ENCODE assay signal across 8 mouse cellular contexts in the genomic region with DNA sequence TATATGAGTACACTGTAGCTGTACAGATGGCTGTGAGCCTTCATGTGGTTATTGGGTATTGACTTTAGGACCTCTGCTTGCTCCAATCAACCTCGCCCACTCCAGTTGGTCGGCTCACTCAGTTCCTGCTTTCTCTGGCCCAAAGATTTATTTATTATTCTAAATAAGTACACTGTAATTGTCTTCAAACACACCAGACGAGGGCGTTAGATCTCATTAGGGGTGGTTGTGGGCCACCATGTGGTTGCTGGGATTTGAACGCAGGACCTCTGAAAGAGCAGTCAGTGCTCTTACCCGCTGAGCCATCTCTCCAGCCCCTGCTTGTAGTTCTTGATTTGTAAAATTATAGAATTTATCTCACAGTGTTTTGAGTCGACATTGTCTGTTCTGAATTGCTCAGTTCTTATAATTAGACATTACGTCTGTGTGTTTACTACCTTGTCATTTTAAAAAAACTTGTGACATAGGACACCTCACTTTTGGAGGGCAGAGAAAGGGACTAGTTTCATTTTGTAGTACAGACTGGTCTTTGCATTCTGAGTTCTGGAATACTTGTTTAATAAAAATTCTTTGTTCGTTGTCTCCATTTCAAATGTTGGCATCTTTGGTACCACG. TPM values are rescaled to one million over a fixed set of nuclear protein-coding genes. Genes with fewer than 3 reads are reported as not detected.
DNase-seq lines count a peak whose midpoint lies in the region; ATAC-seq and TF ChIP-seq lines count a peak whose summit lies in the region.

No protein-coding gene starts in this region.

- intact Hi-C loops in left cerebral cortex, adult 2 months (cut with DNase I) = loop anchor here (5.0 kb wide), 1 partner anchor 206 kb away; a partner anchor contains a TSS

- peaks cover 3% of the 10 kb centered on the region; the same call in 1 of the 2 replicates for H3K36me3 ChIP-seq in hindbrain, embryonic 16.5 days (ENCODE audit: control insufficient read depth, insufficient read depth, low read length)
- no peaks in the 10 kb centered on the region for H3K36me3 ChIP-seq in midbrain, postnatal 0 days (ENCODE audit: insufficient read depth, low read length)

- no peak for DNase-seq in left cerebral cortex, adult 2 months (ENCODE audit: extremely low spot score in 1 of 2, low spot score in 2 of 2)
- no peak for DNase-seq in left cerebral cortex, adult 8-10 months (ENCODE audit: low spot score in 2 of 2)
- no peak for DNase-seq in midbrain, postnatal 0 days (ENCODE audit: low spot score)
- DNase-seq in ovary, adult 18-20 months (ENCODE audit: low spot score) = no peak
- DNase-seq in thymus, adult 18-20 months = no peak

- no peaks in the 10 kb centered on the region for H3K9me3 ChIP-seq in hindbrain, embryonic 16.5 days (ENCODE audit: control insufficient read depth, low read length)
- no peaks in the 10 kb centered on the region for H3K9me3 ChIP-seq in midbrain, postnatal 0 days (ENCODE audit: low read length)

- no peak for TF ChIP-seq POLR2A in cortical plate, adult 2 months (IDR thresholded peaks at IDR 0.05; ENCODE audit: extremely low read depth, insufficient read depth, low read length)

- peak overlapping the region; percentile 83 for H3K4me2 ChIP-seq in hindbrain, embryonic 16.5 days (ENCODE audit: low read length)
- H3K4me2 ChIP-seq in midbrain, postnatal 0 days (ENCODE audit: low read depth, low read length, poor library complexity, severe bottlenecking) = peak overlapping the region; percentile 53

- ATAC-seq in hindbrain, embryonic 16.5 days = no peak
- no peak for ATAC-seq in midbrain, postnatal 0 days (ENCODE audit: low FRiP score)
- no peak for ATAC-seq in activated CD4-positive, CD25-positive, alpha-beta regulatory T cell, adult 4 months

- peak overlapping the region; percentile 84 for H3K27ac ChIP-seq in left cerebral cortex, adult 2 months
- no peak overlapping the region for H3K27ac ChIP-seq in cortical plate, adult 2 months (ENCODE audit: insufficient read depth, low read length)
- H3K27ac ChIP-seq in hindbrain, embryonic 16.5 days (ENCODE audit: low read depth, low read length) = no peak overlapping the region
- no peak overlapping the region for H3K27ac ChIP-seq in midbrain, postnatal 0 days (ENCODE audit: low read depth, low read length)

- 69% methylated on average over 10 of the region's 10 CpGs for WGBS in hindbrain, embryonic 16.5 days
- 75% methylated on average over 10 of the region's 10 CpGs for WGBS in midbrain, postnatal 0 days

- H3K9ac ChIP-seq in hindbrain, embryonic 16.5 days (ENCODE audit: low read depth, low read length) = peak overlapping the region; percentile 90
- H3K9ac ChIP-seq in midbrain, postnatal 0 days (replicated peaks; ENCODE audit: low read length, poor library complexity, severe bottlenecking) = 0 out of 2 replicates have a peak overlapping the region, but pooled peaks have one; percentile 78

- no peaks in the 10 kb centered on the region for H3K4me1 ChIP-seq in cortical plate, adult 2 months (ENCODE audit: control insufficient read depth, insufficient read depth, low read length)
- peaks cover 4% of the 10 kb centered on the region; the same call in 1 of the 2 replicates for H3K4me1 ChIP-seq in hindbrain, embryonic 16.5 days (ENCODE audit: control insufficient read depth, insufficient read depth, low read depth, low read length)
- no peaks in the 10 kb centered on the region for H3K4me1 ChIP-seq in midbrain, postnatal 0 days (ENCODE audit: insufficient read depth, low read length)

- no peaks in the 10 kb centered on the region; the same call in 1 of the 2 replicates for H3K27me3 ChIP-seq in hindbrain, embryonic 16.5 days (replicated peaks; ENCODE audit: control insufficient read depth, insufficient read depth, low read length)
- H3K27me3 ChIP-seq in midbrain, postnatal 0 days (ENCODE audit: insufficient read depth, low read length) = no peaks in the 10 kb centered on the region

- H3K4me3 ChIP-seq in left cerebral cortex, adult 2 months = peak overlapping the region; percentile 87
- peak overlapping the region; percentile 72; the same call in 1 of the 2 replicates for H3K4me3 ChIP-seq in cortical plate, adult 2 months (ENCODE audit: insufficient read depth, low read length)
- peak overlapping the region; percentile 90 for H3K4me3 ChIP-seq in hindbrain, embryonic 16.5 days (ENCODE audit: low read length)
- peak overlapping the region; percentile 85 for H3K4me3 ChIP-seq in midbrain, postnatal 0 days (ENCODE audit: low read depth, low read length)

- no peak for TF ChIP-seq CTCF in left cerebral cortex, adult 2 months (IDR thresholded peaks at IDR 0.05)
- no peak for TF ChIP-seq CTCF in cortical plate, adult 2 months (IDR thresholded peaks at IDR 0.05; ENCODE audit: extremely low read depth, insufficient read depth, low read length)
- TF ChIP-seq CTCF in midbrain, postnatal 0 days (IDR thresholded peaks at IDR 0.05) = no peak

RNA-seq across cellular contexts. Expression of a gene that starts 0.8 kb away (rescaled TPM):
- total RNA-seq in left cerebral cortex, adult 2 months (2021) = 10 to 100 TPM; 39.1 to 43.3 TPM
- total RNA-seq in left cerebral cortex, adult 8-10 months (2022) = 10 to 100 TPM; 30.4 to 37.0 (median 34.0) TPM
- 42.3 and 47.6 TPM in 2 replicates for polyA plus RNA-seq in cortical plate, adult 2 months (2012; rRNA removed)
- 15.0 and 17.8 TPM in 2 replicates for polyA plus RNA-seq in hindbrain, embryonic 16.5 days (2015; fragmentation: Nextera tagmentation; extraction: Ambion mirVana)
- 12.4 and 25.7 TPM in 2 replicates for total RNA-seq in midbrain, postnatal 0 days (2014; rRNA removed)
- 6.9 and 8.7 TPM in 2 replicates for polyA plus RNA-seq in midbrain, postnatal 0 days (2015; fragmentation: Nextera tagmentation; extraction: Ambion mirVana)
- 10 to 100 TPM; 24.2 to 29.9 TPM for polyA plus RNA-seq in activated CD4-positive, CD25-positive, alpha-beta regulatory T cell, adult 4 months (2017; shearing (Covaris generic))

RNA-seq across cellular contexts. Expression of a gene that starts 30.8 kb away (rescaled TPM):
- not detected for total RNA-seq in left cerebral cortex, adult 2 months (2021)
- not detected for total RNA-seq in left cerebral cortex, adult 8-10 months (2022)
- polyA plus RNA-seq in cortical plate, adult 2 months (2012; rRNA removed) = not detected in 2 replicates
- polyA plus RNA-seq in hindbrain, embryonic 16.5 days (2015; fragmentation: Nextera tagmentation; extraction: Ambion mirVana) = not detected in 2 replicates
- total RNA-seq in midbrain, postnatal 0 days (2014; rRNA removed) = not detected in 2 replicates
- not detected in 2 replicates for polyA plus RNA-seq in midbrain, postnatal 0 days (2015; fragmentation: Nextera tagmentation; extraction: Ambion mirVana)
- polyA plus RNA-seq in activated CD4-positive, CD25-positive, alpha-beta regulatory T cell, adult 4 months (2017; shearing (Covaris generic)) = not detected
